Mouse (Mus musculus): ENCODE measurements around the gene Masp2.

DNA sequence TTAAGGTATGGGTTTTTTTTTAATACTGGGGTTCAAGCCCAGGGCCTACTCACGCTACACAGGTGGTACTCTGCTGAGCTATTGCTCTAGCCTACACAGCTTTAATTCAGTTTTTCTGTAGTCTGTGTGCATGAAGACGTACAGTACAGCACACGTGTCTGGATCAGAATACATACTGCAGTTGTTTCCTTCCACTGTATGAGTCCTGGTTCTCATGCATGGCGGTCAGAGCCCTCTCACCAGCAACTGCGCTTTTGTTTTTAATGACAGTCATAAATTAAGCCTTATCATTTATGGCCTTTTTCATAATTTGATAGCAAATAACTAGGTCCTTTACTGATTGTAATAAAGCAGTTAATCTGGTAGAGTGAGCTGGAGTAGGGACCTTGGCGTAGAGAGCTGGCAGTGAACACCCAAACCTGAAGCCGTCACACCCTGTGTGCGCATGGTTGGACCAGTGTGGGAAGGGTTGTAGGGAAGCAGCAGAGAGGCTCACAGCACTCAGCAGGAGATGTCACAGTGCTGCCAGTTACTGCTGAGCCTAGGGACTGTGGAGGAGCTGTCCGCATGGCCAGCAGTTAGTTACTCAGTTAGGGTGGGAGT, 31.6 kb upstream of the Masp2 start:
- no peak for TF ChIP-seq POLR2A (IDR thresholded peaks at IDR 0.05; ENCODE audit: control insufficient read depth, low read depth, low read length)
- no peak for TF ChIP-seq CTCF (IDR thresholded peaks at IDR 0.05; ENCODE audit: control insufficient read depth, insufficient read depth, insufficient replicate concordance, low read depth, low read length)
